Mouse (Mus musculus) heart, adult 11 months (tissue): ENCODE measurements around the gene Bche.

ENCODE experiments used
- DNase-seq: peaks from one replicate; pipeline ENCODE4 v3.0.0; 2022

Gene Bche

GRCm38 (mm10) chr3:73708410-73708714, at the start of gene Bche:
TSS of gene Bche (minus strand) at chr3:73708415.
- DNase-seq: no peak

DNA sequence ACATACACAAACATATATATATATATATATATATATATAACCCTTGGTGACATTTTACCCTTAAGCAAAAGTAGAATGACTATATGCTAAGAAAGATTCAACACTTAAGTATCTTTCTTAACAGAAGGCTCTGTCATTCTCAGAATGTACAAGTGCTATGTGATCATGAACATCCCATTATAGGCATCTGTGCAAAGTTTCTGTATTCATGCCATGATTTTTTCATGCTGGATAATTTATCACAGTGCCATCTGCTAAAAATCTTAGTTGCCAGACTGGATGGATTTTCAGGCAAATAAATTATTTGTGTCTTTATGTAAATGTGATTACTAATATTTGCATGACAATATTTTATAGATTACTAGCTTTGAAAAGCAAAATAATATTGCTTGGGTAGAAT, 33.8 kb upstream of the Bche start:
- DNase-seq: no peak

DNA sequence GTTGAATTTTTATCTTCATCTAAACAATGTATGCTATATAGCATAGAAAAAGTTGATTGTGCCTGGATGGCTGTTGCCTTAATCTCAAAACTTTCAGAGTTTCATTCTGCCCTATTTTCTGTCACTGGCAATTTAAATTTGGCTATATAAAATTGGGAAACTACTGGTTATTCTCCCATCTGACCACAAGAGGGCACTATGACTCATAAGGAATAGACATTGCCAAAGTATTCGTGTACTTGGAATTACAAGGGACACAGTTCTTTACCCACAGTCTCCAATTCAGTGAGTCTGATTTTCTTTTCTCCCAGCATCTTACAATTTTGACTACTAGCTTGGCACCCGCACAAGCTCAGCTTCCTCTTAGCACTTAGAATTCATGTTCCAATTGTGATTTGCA, 23.5 kb upstream of the Bche start:
- no peak for DNase-seq

DNA sequence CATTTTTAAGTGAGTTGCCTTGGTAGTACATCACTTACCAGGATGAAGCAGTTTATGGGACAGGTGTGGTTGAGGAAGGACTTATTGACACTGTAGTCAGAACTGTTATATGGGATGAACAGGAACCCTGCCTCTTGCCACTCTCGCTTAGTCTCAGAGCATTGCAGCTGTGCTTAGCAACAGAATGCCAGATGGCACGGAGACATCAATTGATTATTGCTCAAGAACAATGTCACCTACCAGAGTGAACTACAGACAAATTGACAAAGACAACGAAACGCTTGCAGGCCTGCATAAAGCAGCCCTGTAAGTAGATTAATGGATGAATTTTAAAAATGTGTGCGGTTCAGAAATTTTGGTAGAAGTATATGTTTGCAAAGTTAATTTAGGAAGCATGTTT, 21.3 kb upstream of the Bche start:
- no peak for DNase-seq

- DNase-seq: no peak
These were observed 17.5 kb upstream of the Bche start for GRCm38 (mm10) chr3:73725711-73726110.

DNA sequence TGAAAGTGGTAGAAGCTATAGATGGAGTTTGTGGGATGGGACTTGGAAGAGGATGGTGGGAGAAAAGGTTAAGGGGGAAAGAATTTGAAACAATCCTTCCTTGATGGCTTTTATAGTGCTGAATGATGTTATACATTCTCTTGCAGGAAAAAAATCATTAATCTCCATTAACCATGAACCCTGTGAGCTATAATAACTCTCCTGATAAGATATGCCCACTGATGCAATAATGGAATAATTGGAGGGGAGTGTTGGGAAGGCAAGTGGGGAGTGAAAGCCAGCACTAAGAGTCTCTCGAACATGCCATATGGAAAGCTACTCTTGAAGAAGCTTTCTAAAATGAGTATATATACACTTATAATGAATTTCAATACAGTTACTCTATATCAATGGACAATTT, 16.7 kb upstream of the Bche start:
- DNase-seq: no peak

DNA sequence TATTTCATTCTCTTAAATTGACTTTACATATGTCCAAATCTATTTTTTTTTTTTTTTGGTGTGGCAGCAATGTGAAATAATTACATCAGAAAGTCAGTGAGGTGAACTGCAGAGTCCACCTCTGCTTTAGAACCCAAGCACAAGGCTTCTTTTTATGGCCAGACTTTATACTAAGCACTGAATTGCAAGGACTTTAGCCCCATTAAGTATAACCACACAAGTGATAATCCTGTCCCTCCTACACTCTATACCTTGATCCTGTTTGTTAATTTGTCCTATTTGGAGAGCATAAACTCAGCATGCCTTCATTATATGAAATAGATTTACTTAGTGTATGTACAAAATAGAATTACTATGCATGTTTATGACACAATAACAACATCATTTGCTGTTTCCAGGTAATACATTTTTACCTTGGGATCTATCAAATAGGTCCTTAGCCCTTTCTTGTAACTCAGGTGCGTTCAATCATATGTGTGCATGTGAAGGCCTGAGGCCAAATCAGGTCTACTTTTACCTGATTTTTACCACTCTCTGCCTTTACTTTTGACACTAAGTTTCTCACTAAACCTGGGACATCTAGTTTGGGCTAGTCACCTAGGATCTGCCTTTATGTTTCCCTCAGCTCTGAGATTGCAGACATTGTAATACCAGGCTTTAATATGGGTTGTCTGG, 9.5 kb upstream of the Bche start:
- no peak for DNase-seq

DNA sequence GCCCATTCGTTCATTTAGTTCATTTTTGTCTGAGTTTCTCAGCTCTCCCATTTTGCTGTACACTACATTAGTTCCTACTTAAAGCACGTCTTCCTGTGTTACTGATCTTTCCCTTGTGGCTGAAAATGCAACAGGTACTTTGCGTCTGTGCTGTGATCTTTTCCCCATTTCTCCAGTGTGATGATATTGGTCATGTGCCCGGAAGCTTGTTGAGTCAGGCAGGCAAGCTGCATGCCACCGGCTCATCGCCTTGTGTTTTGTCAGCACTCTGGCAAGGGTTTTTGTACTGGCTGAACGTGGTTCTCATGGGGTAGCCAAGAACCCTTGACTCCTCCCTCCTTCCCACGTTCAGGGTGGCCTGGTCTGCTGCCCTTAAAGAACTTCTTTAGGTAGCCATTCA, 1.7 kb upstream of the Bche start:
- DNase-seq: peak; percentile 89

GRCm38 (mm10) chr3:73707461-73708409, 480 bp downstream of the Bche start:
- peak; percentile 96 for DNase-seq

- no peak for DNase-seq
These were observed 1.7 kb downstream of the Bche start for GRCm38 (mm10) chr3:73706544-73706943.

- no peak for DNase-seq
These were observed 9.3 kb downstream of the Bche start for GRCm38 (mm10) chr3:73698889-73699288.

GRCm38 (mm10) chr3:73673333-73673732, 34.9 kb downstream of the Bche start:
- no peak for DNase-seq

- DNase-seq: no peak
These were observed 40.0 kb downstream of the Bche start for GRCm38 (mm10) chr3:73668172-73668571.

GRCm38 (mm10) chr3:73667245-73668131, 40.7 kb downstream of the Bche start:
- no peak for DNase-seq

- DNase-seq: no peak
These were observed 57.9 kb downstream of the Bche start for GRCm38 (mm10) chr3:73650281-73650680.

- DNase-seq: no peak
These were observed 61.2 kb downstream of the Bche start for GRCm38 (mm10) chr3:73647064-73647463.

GRCm38 (mm10) chr3:73611421-73611820, 96.8 kb downstream of the Bche start:
- no peak for DNase-seq

DNA sequence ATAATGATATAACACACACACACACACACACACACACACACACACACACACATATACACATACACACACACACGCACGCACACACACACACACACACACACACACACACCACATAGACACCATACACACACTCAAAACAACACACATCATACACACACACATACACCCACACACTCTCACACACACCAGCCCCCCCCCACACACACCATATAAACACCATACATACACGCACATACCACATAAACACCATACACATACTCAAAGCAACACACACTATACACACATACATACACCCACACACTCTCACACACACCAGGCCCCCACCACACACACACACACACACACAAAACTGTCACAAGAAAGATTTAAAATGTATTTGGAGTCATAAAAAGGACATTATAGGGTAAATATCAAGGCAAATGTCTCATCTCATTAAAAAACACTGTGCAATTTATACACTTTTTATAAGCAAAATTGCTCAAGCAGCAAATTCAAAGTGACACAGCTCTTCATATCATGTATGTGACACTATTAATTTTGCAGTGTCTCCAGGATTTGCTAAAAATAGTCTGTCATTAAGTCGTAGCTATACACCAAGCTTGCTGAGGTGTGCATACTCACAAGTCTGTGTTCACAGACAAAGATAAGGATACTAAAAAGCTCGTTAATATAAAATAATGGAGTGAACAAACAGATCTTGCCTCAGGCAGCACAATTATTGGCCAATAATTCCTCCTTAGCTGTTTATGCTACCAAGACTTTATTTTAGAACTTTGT, 116.3 kb downstream of the Bche start:
- DNase-seq: no peak
